Mouse (Mus musculus): Measurements from ENCODE around the gene Slc29a2.

The Slc29a2 gene

DNA sequence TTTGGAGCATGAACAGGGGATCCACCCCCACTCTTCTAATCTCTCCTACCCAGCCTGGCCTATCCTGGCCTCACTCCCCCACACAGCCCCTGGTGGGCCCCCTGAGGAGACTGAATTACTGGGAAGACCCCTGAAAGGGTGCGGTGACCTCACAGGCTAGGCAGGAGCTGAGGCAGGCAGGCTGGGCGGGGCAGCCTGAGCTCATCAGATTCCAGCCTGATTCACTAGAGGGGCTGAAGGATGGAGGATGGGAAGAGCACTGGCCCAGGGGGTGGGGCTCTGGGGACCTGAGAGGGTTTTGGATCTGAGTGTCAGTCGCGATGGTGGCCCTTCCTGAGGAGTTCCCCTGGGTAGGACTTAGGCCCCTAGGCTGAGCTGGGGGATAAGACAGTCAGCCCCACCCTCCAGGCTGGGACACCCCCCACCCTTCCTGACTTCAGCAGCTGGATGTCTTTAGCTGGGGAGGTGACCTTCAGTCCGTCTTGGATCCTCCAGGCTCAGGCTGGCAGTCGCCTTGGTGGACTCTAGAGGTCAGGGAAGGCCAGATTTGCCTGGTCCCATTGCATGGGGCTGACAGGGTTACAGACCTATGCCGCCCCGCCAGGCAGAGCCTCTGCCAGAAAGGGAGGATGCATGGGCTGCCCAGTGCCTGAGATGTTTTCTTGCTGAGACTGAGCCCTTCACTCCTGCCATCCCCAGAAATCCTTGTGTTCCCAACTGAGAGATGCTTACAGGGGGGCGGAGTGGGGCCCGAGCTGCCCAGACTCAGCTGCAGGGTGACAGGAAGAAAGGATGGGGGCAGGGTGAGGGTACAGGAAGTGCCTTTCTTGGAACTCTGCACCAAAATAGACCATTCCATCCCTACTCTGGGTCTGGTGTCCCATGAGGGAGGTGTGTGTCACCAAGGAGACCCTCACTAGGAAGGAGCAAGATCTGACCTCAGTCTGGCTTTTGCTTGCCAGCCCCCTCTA lies 35.4 kb downstream of the Slc29a2 start:
- DNase-seq (ENCODE audit: low spot score), result no peak

DNA sequence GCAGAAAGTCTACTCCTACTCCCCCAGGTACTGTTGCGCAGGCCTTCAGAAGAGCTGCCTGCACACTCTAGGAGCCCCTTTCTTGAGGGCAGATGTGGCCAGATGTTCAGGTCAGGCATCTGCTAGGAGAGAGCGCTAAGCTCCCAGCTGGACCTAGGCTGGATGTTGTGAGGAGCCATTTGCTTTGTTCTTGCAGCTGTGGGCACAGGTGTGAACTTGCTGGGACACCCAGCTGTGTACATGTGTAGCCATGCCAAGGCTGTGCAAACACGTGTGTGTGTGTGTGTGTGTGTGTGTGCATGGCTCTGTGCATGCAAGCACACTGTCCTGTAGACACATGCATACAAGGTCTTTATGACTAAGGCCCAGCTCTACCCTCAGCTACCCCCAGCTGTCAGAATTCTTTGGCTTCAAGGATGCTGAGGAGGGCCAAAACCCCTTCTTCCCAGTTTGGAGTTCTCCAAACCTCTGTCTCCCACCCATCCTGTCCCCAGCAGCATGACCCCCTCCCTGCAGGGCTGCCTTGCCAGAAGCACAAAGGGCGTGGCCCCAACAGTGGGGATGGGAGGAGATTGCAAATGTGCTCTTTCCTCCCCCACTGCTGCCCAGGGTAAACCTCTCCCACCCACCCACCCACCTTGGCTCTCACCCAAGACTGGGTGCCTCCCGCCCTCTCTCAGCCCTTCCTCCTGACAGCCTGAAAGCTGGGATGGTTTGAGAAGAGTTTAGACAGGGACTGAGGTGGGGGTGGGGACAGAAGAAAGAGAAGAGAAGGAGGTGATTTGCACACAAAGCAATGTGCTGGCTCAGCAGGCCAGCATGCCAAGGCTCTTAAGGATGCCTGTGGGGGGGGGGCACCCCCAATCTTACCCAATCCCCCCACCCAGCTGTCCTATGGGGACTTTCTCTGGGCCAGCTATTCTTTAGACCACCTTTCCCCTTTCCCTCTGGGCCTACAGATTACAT lies 37.0 kb downstream of the Slc29a2 start:
- DNase-seq (ENCODE audit: low spot score), result no peak

DNA sequence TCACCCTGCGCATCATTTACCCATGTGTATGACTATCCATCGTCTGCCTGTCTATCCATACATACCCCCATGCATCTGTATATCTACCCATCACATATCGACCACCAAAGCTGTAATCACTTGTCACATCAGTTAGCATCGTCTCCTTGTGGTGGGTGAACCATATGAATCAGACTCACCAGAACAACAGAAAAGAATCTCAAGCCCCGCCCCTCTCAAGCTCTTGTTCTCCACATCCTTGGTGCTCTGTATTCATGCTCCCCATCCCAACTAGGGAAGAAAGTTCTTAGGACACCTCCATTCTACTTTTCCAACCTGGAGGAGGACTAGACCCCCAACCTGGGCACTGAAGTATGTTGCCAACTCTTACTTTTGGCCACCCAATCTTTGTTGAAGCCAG lies 38.4 kb downstream of the Slc29a2 start:
- no peak for DNase-seq (ENCODE audit: low spot score)

DNA sequence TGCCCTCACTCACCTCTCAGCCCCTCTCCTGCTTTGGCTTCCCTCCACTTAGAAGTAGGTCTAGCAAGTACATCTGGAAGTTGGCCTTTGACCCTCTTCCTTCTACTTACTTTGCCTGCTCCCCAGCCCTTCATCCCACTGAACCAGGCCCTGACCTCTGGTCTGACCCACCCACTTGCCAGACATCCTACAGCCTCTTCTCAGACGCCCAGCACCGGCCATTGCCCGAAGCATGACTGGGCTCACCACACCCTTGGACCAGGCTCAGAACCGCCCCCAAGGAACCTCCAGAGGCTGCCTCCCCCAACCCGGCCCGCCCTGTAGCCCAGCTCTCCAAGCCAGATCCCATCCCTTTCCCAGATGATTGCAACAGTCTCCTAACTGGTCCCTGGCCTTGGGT lies 38.8 kb downstream of the Slc29a2 start:
- DNase-seq (ENCODE audit: low spot score), result peak; percentile 21

DNA sequence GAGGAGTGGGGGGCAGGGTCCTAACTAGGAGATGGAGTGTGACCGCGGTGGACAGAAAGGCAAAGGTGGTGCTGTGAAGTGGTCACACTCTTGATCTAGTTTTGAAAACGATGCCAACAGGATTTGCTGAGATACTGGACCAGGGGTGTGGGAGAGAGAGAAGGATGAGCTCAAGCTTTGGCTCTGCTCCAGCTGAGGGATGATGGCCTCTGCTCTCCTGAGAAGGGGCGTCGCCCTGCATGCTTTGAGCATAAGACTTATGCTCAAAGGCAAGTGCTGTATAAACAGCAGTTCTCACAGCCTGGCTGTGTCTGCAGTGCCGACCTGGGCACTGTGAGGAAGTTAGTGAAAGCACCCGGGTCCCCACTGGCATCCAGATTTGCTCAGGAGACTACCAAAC lies 41.4 kb downstream of the Slc29a2 start:
- DNase-seq (ENCODE audit: low spot score), result no peak

DNA sequence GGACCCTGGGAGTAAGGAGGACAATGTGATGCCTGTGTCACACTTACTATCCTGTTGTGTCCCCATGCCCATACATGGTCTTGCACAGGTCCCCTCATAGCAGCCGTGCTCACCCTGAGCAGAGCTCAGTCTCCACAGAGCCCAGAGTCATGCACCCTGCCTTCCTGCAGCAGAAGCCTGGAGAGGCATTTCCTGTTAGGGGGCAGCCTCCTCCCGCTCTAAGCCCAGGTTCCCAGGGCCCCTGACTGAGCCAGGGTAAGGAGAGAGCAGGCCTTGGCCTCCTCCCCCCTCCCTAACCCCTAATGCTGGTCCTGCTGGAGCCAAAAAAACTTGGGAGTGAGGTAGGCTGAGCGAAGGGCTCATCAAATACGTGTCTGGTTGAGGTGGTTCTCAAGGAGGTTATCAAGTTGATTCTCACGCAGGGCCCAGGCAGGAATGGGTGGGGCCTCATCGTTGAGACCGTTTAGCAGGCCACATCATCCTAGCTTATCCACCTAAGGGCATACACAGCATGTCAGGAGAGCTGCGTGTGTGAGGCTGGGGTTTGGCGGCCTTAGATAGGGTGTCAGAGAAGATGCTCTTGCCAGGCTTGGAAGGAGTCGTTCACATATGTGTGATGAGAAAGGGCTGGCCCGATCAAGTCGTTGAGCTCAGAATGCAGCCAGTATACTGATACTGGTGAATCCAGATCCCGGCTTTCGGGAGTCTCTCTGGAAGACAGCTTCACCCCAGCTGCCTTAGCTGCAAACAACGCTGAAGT lies 43.6 kb downstream of the Slc29a2 start:
- no peak for DNase-seq (ENCODE audit: low spot score)

DNA sequence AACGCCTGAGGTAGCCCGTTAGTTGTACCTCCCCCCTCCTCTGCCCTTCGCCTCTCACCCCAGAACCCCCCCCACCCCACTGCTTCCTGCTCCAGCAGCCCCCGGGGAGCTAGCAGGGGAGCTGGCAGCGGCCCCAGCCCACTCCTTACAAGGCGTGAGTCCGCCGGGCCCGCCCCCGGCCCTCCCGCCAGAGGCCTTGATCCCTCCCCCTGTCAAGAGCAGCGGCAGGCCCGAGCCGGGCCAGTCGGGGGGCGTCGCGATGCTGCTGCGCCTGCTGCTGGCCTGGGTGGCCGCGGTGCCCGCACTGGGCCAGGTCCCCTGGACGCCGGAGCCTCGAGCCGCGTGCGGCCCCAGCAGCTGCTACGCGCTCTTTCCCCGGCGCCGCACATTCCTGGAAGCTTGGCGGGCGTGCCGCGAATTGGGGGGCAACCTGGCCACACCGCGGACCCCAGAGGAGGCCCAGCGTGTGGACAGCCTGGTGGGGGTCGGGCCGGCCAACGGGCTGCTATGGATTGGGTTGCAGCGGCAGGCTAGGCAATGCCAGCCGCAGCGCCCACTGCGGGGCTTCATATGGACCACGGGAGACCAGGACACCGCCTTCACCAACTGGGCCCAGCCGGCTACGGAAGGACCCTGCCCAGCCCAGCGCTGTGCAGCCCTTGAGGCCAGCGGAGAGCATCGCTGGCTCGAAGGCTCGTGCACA lies 44.4 kb downstream of the Slc29a2 start, which contains the start of gene Cd248:
Cd248 (plus strand) TSS at position 212 of the 703 bp plus-strand sequence.
- no peak for DNase-seq (ENCODE audit: low spot score)

DNA sequence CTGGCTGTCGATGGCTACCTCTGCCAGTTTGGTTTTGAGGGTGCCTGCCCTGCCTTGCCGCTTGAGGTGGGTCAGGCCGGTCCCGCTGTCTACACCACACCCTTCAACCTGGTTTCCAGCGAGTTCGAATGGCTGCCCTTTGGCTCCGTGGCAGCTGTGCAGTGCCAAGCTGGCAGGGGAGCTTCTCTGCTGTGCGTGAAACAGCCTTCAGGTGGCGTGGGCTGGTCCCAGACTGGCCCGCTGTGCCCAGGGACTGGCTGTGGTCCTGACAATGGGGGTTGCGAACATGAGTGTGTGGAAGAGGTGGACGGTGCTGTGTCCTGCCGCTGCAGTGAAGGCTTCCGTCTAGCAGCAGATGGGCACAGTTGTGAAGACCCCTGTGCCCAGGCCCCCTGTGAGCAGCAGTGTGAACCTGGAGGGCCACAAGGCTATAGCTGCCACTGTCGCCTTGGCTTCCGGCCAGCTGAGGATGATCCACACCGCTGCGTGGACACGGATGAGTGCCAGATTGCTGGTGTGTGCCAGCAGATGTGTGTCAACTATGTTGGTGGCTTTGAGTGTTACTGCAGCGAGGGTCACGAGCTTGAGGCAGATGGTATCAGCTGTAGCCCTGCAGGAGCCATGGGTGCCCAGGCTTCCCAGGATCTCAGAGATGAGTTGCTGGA lies 45.0 kb downstream of the Slc29a2 start:
- DNase-seq (ENCODE audit: low spot score), result no peak

DNA sequence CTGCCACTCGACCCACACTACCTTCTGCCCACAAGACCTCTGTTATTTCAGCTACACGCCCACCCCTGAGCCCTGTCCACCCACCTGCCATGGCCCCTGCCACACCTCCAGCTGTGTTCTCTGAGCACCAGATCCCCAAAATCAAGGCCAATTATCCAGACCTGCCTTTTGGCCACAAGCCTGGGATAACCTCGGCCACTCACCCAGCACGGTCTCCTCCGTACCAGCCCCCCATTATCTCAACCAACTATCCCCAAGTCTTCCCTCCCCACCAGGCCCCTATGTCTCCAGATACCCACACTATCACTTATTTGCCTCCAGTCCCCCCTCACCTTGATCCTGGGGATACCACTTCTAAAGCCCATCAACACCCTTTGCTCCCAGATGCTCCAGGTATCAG lies 45.8 kb downstream of the Slc29a2 start:
- no peak for DNase-seq (ENCODE audit: low spot score)

DNA sequence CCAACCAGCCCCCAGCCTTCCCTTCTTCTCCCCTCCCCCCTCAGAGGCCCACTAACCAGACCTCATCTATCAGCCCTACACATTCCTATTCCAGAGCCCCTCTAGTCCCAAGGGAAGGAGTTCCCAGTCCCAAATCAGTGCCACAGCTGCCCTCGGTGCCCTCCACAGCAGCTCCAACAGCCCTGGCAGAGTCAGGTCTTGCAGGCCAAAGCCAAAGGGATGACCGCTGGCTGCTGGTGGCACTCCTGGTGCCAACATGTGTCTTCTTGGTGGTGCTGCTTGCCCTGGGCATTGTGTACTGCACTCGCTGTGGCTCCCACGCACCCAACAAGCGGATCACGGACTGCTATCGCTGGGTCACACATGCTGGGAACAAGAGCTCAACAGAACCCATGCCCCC lies 46.3 kb downstream of the Slc29a2 start:
- no peak for DNase-seq (ENCODE audit: low spot score)

DNA sequence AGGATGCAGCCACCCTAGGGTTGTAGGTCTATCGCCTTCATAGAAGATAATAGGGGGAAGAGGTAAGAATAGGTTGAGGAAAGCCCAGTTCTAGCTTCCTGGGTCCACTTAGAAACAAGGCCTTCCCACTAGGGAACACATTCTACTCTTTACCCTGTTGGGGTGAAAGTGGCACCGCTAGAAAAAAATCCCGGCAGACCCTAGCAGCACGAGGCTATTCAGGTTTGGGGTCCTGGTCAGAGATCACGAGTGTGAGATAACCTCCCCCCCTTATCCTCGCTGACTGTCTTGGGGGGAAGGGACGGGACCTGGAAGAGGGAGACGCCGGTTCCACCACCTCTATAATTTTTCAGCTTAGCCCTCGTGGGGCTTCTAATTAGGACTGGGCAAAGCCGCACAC lies 47.4 kb downstream of the Slc29a2 start:
- DNase-seq (ENCODE audit: low spot score), result no peak

DNA sequence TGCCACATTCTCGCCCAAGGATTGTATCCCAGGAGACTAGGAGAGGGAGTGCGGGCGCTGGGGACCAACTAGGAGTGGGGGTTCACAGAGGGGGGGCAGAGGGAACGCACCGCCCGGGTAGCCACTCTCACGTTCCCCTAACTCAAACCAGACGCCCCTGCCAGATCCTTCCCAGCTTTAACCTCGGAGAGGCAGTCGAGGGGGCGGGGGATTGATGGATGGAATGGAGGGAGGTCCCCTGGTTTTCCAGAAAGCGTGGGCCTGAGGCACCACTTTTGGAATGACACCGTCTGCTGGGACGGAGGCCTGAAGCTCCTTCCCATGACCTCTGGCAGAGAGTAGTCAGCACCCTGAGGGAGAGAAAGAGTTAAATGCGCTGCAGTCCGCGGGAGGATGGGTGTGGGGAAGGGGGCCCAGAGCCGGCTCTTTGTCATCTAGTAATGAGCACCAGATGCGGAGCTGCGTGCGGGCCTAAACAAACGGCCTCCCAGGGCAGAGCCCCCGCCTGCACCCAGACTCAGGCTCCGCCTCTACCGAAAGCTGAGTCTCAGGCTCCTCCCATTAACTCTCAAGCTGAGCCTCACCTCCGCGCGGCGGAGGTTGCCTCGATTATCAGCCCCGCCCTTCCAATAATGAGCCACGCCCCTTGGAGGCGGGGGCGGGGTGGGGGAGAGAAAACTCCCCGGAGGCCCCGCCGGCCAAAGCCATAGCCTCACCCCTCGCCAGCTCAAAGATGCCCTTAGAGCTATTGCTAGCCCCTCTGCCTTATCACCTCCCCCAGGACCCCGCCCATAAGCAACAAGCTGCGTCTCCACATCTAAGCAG lies 48.1 kb downstream of the Slc29a2 start:
- DNase-seq (ENCODE audit: low spot score), result no peak

DNA sequence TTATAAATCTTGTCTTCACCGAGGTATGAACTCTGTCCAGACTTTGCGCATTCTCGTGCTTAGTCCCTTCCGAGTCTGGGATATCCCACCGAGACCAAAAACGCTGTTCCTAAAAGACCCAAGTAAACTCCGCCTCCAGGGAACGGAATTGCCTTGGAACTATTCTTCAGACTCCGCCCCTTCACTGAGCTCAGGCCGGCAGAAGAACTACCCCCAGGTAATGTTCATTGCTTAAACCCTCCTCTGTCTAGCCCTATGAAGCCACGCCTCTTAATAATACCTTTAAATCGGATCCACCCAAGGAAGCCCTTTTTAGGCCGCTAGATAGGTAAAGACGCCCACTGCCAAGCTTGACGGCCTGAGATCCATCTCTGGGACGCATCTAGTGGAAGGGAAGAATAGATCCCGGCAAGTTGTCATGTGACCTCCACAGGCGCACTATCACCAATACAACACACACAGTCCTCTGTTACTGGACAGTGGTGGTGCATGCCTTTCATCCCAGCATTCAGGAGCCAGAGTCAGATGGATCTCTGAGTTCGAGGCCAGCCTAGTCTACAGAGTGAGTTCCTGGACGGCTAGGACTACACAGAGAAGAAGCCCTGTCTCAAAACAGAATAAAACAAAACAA lies 48.8 kb downstream of the Slc29a2 start:
- no peak for DNase-seq (ENCODE audit: low spot score)

DNA sequence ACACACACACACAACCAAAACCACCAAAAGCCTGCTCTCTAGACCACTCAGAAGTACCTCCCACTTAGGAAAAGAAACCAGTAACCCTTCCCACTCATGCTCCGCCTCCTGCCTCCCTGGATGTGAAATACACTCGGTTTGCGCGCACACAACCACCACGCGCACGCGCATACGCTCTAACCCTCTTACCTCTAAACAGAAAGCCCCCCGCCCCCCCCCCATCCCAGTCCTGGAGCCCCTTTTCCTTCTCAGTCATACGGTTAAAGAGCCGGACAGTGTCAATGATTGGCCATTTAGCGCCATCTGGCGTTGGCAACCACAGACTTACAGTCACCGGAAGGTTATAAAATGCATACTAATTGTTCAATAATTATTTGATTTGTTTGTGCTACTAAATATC lies 49.4 kb downstream of the Slc29a2 start:
- no peak for DNase-seq (ENCODE audit: low spot score)

DNA sequence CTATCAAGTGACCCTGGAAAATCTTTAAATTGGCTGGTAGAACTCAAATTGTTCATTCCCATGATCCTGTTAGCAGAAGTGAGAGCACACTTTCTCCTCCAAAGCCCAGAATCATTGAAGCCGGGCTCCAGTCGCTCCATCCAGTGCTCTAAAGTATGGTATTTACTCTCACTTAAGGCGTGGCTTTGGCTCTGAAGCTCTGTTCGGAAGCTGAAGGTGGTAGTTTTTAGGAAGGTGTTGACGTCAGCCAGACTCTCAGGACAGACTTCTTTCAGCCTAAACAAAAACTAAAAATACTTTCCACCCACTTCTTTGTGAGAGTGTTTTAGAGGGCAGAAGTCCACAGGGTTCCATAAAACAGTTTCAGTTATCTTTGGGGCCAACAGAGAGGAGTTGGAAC lies 49.9 kb downstream of the Slc29a2 start:
- DNase-seq (ENCODE audit: low spot score), result no peak

DNA sequence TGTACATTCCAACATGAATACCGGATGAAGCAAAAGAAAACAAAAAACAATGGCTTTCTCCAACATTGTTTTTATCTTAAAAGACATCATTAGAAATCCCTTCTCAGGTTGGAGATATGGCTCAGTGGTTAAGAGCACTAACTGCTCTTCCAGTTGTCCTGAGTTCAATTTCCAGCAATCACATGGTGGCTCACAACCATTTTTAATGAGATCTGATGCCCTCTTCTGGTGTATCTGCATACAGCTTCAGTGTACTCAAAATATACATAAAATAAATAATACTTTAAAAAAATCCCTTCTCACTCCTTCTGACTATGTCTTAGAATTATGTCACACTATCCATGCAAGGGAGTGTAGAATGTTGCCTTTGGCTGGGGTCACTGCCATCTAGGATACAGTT lies 55.6 kb downstream of the Slc29a2 start:
- no peak for DNase-seq (ENCODE audit: low spot score)
